Mouse (Mus musculus): ENCODE results near the gene Rbfox3. TPM values are rescaled to one million over a fixed set of nuclear protein-coding genes. Genes with fewer than 3 reads are reported as not detected.

Gene Rbfox3
- total and polyA plus RNA-seq, 3 experiments, result not detected

DNA sequence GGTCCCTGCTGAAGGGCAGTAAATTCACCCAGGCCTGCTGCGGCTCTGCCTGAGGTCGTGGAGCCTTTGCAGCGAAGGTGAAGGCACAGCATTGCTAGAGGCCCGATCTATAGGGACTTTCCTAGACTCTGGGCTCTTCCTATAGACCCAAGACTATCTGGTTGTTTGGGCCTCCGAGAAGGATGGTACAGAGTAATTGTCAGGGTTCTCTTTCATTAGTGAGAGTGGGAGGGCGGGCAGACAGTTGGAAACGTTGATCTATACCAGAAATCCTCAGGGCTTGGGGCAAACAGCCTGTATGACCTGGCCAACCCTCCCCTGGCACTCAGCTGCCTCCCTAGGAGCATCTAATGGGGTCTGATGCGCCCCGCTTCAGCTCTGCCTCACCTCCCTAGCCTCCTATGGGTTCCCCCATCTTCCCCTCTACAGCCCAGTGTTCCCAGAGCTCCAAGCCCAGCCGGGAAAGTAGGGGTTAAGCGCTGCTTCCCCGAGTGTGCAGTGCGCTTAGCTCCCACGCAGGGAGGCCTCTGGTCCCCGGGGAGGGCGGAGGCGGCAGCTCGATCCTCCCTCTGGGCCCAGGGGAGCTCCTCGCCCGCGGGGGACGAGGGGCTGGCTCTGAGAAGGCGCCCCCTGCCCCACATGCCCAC lies 4.5 kb downstream of the Rbfox3 start:
- peaks cover 17% of the 10 kb centered on the region for H3K9me3 ChIP-seq (replicated peaks; ENCODE audit: low read length)
- no peak overlapping the region for H3K9ac ChIP-seq (ENCODE audit: insufficient read depth, low read depth)
- dilution Hi-C loops (cut with MboI; ENCODE audit: extremely low pct_ligation_motif_present, extremely low pct_unique_long_range_greater_than_20kb, low sequenced_read_pairs), result no loop called here
- H3K36me3 ChIP-seq (replicated peaks in 1 of 2; ENCODE audit: control insufficient read depth in 1 of 2, insufficient read depth in 1 of 2, low read length in 1 of 2), result no peaks in the 10 kb centered on the region
- H3K4me3 ChIP-seq (replicated peaks in 1 of 3; ENCODE audit: low read depth in 2 of 3, low read length in 2 of 3, poor library complexity in 1 of 3), result no peak overlapping the region
- H3K4me1 ChIP-seq (ENCODE audit: control insufficient read depth in 1 of 2, insufficient read depth in 2 of 2), result no peaks in the 10 kb centered on the region
- no peak for TF ChIP-seq CHD2 (IDR thresholded peaks at IDR 0.05; ENCODE audit: low read length)
- no peak for TF ChIP-seq MEF2A (IDR thresholded peaks at IDR 0.05; ENCODE audit: borderline replicate concordance, low read depth, low read length)
- no peak for TF ChIP-seq SMC3 (IDR thresholded peaks at IDR 0.05; ENCODE audit: low read depth, low read length)
- no peak for TF ChIP-seq JUND (conservative IDR thresholded peaks at IDR 0.05; ENCODE audit: low read depth, low read length)
- no peak for TF ChIP-seq MYC (IDR thresholded peaks at IDR 0.05; ENCODE audit: low read depth, low read length)
- no peak for TF ChIP-seq MAZ (IDR thresholded peaks at IDR 0.05; ENCODE audit: low read depth, low read length)
- TF ChIP-seq TBP (conservative IDR thresholded peaks at IDR 0.05; ENCODE audit: low read depth, low read length), result no peak
- TF ChIP-seq USF1 (IDR thresholded peaks at IDR 0.05; ENCODE audit: low read depth, low read length), result no peak
- TF ChIP-seq BHLHE40 (IDR thresholded peaks at IDR 0.05; ENCODE audit: low read depth, low read length), result no peak
- TF ChIP-seq UBTF (IDR thresholded peaks at IDR 0.05; ENCODE audit: low read depth, low read length), result no peak
- DNase-seq (ENCODE audit: extremely low read depth), result no peak
- no peak overlapping the region for H3K4me2 ChIP-seq (ENCODE audit: insufficient read depth, low read depth, poor library complexity, severe bottlenecking)
- in situ Hi-C loops (cut with MboI; ENCODE audit: low pct_ligation_motif_present, low pct_unique_long_range_greater_than_20kb, low sequenced_read_pairs), result no loop called here
- no peaks in the 10 kb centered on the region for H3K79me2 ChIP-seq (replicated peaks; ENCODE audit: control insufficient read depth, extremely low read depth, insufficient read depth, poor library complexity, severe bottlenecking)
- H3K27ac ChIP-seq (ENCODE audit: insufficient read depth, low read depth), result no peak overlapping the region
- H3K27me3 ChIP-seq (replicated peaks), result peaks cover 56% of the 10 kb centered on the region

GRCm38 (mm10) chr11:118906131-118906823 lies 5.1 kb downstream of the Rbfox3 start:
- Histone ChIP-seq H3K27ac (ENCODE audit: insufficient read depth, low read depth) (no peak overlapping the region), H3K4me2 (ENCODE audit: insufficient read depth, low read depth, poor library complexity, severe bottlenecking) (no peak overlapping the region), H3K9ac (ENCODE audit: insufficient read depth, low read depth) (no peak overlapping the region), H3K36me3 (replicated peaks in 1 of 2; ENCODE audit: control insufficient read depth in 1 of 2, insufficient read depth in 1 of 2, low read length in 1 of 2) (no peaks in the 10 kb centered on the region), H3K9me3 (replicated peaks; ENCODE audit: low read length) (peaks cover 17% of the 10 kb centered on the region), H3K4me3 (replicated peaks in 1 of 3; ENCODE audit: low read depth in 2 of 3, low read length in 2 of 3, poor library complexity in 1 of 3) (no peak overlapping the region), H3K27me3 (replicated peaks) (peaks cover 55% of the 10 kb centered on the region), H3K79me2 (replicated peaks; ENCODE audit: control insufficient read depth, extremely low read depth, insufficient read depth, poor library complexity, severe bottlenecking) (no peaks in the 10 kb centered on the region), H3K4me1 (ENCODE audit: control insufficient read depth in 1 of 2, insufficient read depth in 2 of 2) (no peaks in the 10 kb centered on the region)
- in situ Hi-C loops (cut with MboI; ENCODE audit: low pct_ligation_motif_present, low pct_unique_long_range_greater_than_20kb, low sequenced_read_pairs), result no loop called here
- no peak for DNase-seq (ENCODE audit: extremely low read depth)
- no peak for TF ChIP-seq JUN (IDR thresholded peaks at IDR 0.05; ENCODE audit: insufficient read depth, low read depth, low read length)
- no peak for TF ChIP-seq RAD21 (IDR thresholded peaks at IDR 0.05; ENCODE audit: low read depth, low read length)
- no peak for TF ChIP-seq MXI1 (IDR thresholded peaks at IDR 0.05; ENCODE audit: low read depth, low read length)
- no peak for TF ChIP-seq RCOR1 (conservative IDR thresholded peaks at IDR 0.05; ENCODE audit: low read depth, low read length)
- TF ChIP-seq IRF4 (IDR thresholded peaks at IDR 0.05; ENCODE audit: low read depth, low read length), result no peak
- no peak for TF ChIP-seq GABPA (IDR thresholded peaks at IDR 0.05; ENCODE audit: insufficient replicate concordance, low read depth, low read length)
- no peak for TF ChIP-seq MAFK (IDR thresholded peaks at IDR 0.05; ENCODE audit: insufficient replicate concordance, low read length)
- TF ChIP-seq ZMIZ1 (IDR thresholded peaks at IDR 0.05; ENCODE audit: low read depth, low read length), result no peak
- TF ChIP-seq SMC3 (IDR thresholded peaks at IDR 0.05; ENCODE audit: low read depth, low read length), result no peak
- no peak for TF ChIP-seq PAX5 (IDR thresholded peaks at IDR 0.05; ENCODE audit: low read length)
- TF ChIP-seq USF1 (IDR thresholded peaks at IDR 0.05; ENCODE audit: low read depth, low read length), result no peak
- no peak for TF ChIP-seq NELFE (IDR thresholded peaks at IDR 0.05; ENCODE audit: low read depth, low read length)
- no peak for TF ChIP-seq ZC3H11A (IDR thresholded peaks at IDR 0.05; ENCODE audit: low read depth, low read length)
- no peak for TF ChIP-seq BHLHE40 (IDR thresholded peaks at IDR 0.05; ENCODE audit: low read depth, low read length)
- no peak for TF ChIP-seq POLR2A (IDR thresholded peaks at IDR 0.05; ENCODE audit: low read depth, low read length)
- dilution Hi-C loops (cut with MboI; ENCODE audit: extremely low pct_ligation_motif_present, extremely low pct_unique_long_range_greater_than_20kb, low sequenced_read_pairs), result no loop called here

Data from CH12.LX (cell line).